Mouse (Mus musculus) kidney, adult 2 months (tissue): ENCODE results near the gene Zc3h10. TPM values are rescaled to one million over a fixed set of nuclear protein-coding genes. Genes with fewer than 3 reads are reported as not detected.

Experiments used
- DNase-seq: peaks from one replicate; pipeline ENCODE4 v3.0.0; 2021
- H3K27ac ChIP-seq: fragments of 200-500 bp; 2 replicates; pipeline ENCODE4 v1.5.1; 2012; ENCODE audit warnings: low read depth, low read length, control low read depth, inconsistent platforms; ENCODE audit not compliant: insufficient read depth
- H3K27me3 ChIP-seq: fragments of 200-500 bp; replicated peaks from 2 replicates; pipeline ENCODE4 v1.6.1; 2012; ENCODE audit warnings: mild to moderate bottlenecking, moderate library complexity, low read length, inconsistent platforms; ENCODE audit not compliant: control insufficient read depth, insufficient read depth
- H3K36me3 ChIP-seq: fragments of 200-500 bp; 2 replicates; pipeline ENCODE4 v1.6.1; 2012; ENCODE audit warnings: mild to moderate bottlenecking, moderate library complexity, low read length, inconsistent platforms; ENCODE audit not compliant: control insufficient read depth, insufficient read depth
- H3K4me1 ChIP-seq: fragments of 200-500 bp; 2 replicates; pipeline ENCODE4 v1.6.1; 2011; ENCODE audit warnings: low read length; ENCODE audit not compliant: control insufficient read depth, insufficient read depth
- H3K4me3 ChIP-seq: fragments of 200-500 bp; 2 replicates; pipeline ENCODE4 v1.5.1; 2011; ENCODE audit warnings: mild to moderate bottlenecking, low read depth, low read length, control low read depth; ENCODE audit not compliant: insufficient read depth
- CTCF ChIP-seq: fragments of 200-500 bp; conservative IDR thresholded peaks from 2 replicates; pipeline ENCODE4 v1.5.1; 2011; ENCODE audit warnings: low read depth, mild to moderate bottlenecking, control low read depth, low read length, moderate library complexity, mixed read lengths; ENCODE audit not compliant: insufficient read depth, insufficient read length
- POLR2A ChIP-seq: fragments of 200-500 bp; IDR thresholded peaks from one replicate; pipeline ENCODE4 v1.6.1; 2011; ENCODE audit warnings: low read depth, low read length, control low read depth
- WGBS: fragments of 180-500 bp; shearing (Covaris S2); methylation state at CpG from one replicate; pipeline ENCODE4 v1.1.7; 2018; 5-methylcytosine and 5-hydroxymethylcytosine counted together
- polyA plus RNA-seq: library from polyadenylated mRNA; depleted of rRNA; stranded (reverse); fragments of >200 nt; gene quantifications from 2 replicates; pipeline ENCODE4 v1.2.3, GENCODE M21; 2012; rRNA removed

Zc3h10 gene
- 10.0 and 11.3 TPM in 2 replicates for polyA plus RNA-seq

GRCm38 (mm10) chr10:128547361-128548032 lies at the start of gene Zc3h10:
TSS of gene Zc3h10 (minus strand) at chr10:128547774.
- Histone ChIP-seq H3K27me3 (no peaks in the 10 kb centered on the region), H3K4me1 (peaks cover 8% of the 10 kb centered on the region; the same call in 1 of the 2 replicates), H3K4me3 (peak within 1 kb of the TSS; percentile 84), H3K27ac (peak within 1 kb of the TSS; percentile 94), H3K36me3 (peaks cover 5% of the 10 kb centered on the region)
- under 1% methylated on average over 50 of the region's 50 CpGs for WGBS
- DNase-seq: peak; percentile 98
- TF ChIP-seq CTCF (peak; percentile 29; the same call in 1 of the 2 replicates), POLR2A (no peak)

- DNase-seq: no peak
- Histone ChIP-seq H3K27ac (no peak overlapping the region), H3K27me3 (no peaks in the 10 kb centered on the region), H3K36me3 (no peaks in the 10 kb centered on the region), H3K4me3 (no peak overlapping the region), H3K4me1 (no peaks in the 10 kb centered on the region)
- no peak for TF ChIP-seq POLR2A
- no peak for TF ChIP-seq CTCF
- WGBS: 84% methylated on average over 5 of the region's 5 CpGs
Observed at GRCm38 (mm10) chr10:128592797-128593196, 45.2 kb upstream of the Zc3h10 start.

GRCm38 (mm10) chr10:128591436-128591835 lies 43.9 kb upstream of the Zc3h10 start:
- no peaks in the 10 kb centered on the region for H3K36me3 ChIP-seq
- no peak for DNase-seq
- H3K4me3 ChIP-seq: no peak overlapping the region
- H3K27ac ChIP-seq: no peak overlapping the region
- WGBS: 91% methylated on average over 6 of the region's 6 CpGs
- H3K4me1 ChIP-seq: no peaks in the 10 kb centered on the region; the same call in 1 of the 2 replicates
- TF ChIP-seq CTCF (no peak), POLR2A (no peak)
- no peaks in the 10 kb centered on the region for H3K27me3 ChIP-seq

GRCm38 (mm10) chr10:128590193-128590690 lies 42.7 kb upstream of the Zc3h10 start:
- no peaks in the 10 kb centered on the region for H3K27me3 ChIP-seq
- peak overlapping the region; percentile 93 for H3K4me3 ChIP-seq
- TF ChIP-seq POLR2A (no peak), CTCF (peak; percentile 72)
- under 1% methylated on average over 43 of the region's 43 CpGs for WGBS
- peak overlapping the region; percentile 97 for H3K27ac ChIP-seq
- H3K36me3 ChIP-seq: no peaks in the 10 kb centered on the region
- H3K4me1 ChIP-seq: peaks cover 6% of the 10 kb centered on the region; the same call in 1 of the 2 replicates
- DNase-seq: peak; percentile 78

GRCm38 (mm10) chr10:128589464-128590192 lies 42.1 kb upstream of the Zc3h10 start, which contains the start of gene Erbb3:
TSS of gene Erbb3 (minus strand) at chr10:128589652.
- no peaks in the 10 kb centered on the region; the same call in 1 of the 2 replicates for H3K36me3 ChIP-seq
- peak within 1 kb of the TSS; percentile 97 for H3K27ac ChIP-seq
- H3K4me1 ChIP-seq: peaks cover 10% of the 10 kb centered on the region
- H3K27me3 ChIP-seq: no peaks in the 10 kb centered on the region
- WGBS: under 1% methylated on average over 43 of the region's 43 CpGs
- peak within 1 kb of the TSS; percentile 93 for H3K4me3 ChIP-seq
- TF ChIP-seq CTCF: no peak
- no peak for TF ChIP-seq POLR2A
- DNase-seq: peak; percentile 87

GRCm38 (mm10) chr10:128588775-128589463 lies 41.3 kb upstream of the Zc3h10 start:
- no peak for TF ChIP-seq POLR2A
- no peak for TF ChIP-seq CTCF
- no peaks in the 10 kb centered on the region for H3K27me3 ChIP-seq
- peak overlapping the region; percentile 93 for H3K4me3 ChIP-seq
- peak overlapping the region; percentile 97 for H3K27ac ChIP-seq
- peaks cover 17% of the 10 kb centered on the region for H3K4me1 ChIP-seq
- 3% methylated on average over 23 of the region's 23 CpGs for WGBS
- no peaks in the 10 kb centered on the region; the same call in 1 of the 2 replicates for H3K36me3 ChIP-seq
- peak; percentile 86 for DNase-seq
